Mouse (Mus musculus) forebrain, embryonic 11.5 days (tissue): Measurements from ENCODE around the gene Snrpg. TPM values are rescaled to one million over a fixed set of nuclear protein-coding genes. Genes with fewer than 3 reads are reported as not detected.

Experiments
- ATAC-seq: fragments of 200-750 bp; cut with Nextera tagmentation; replicated peaks from 2 replicates; pipeline ENCODE4 v1.8.0; 2017; ENCODE audit warnings: moderate TSS enrichment; ENCODE audit not compliant: low FRiP score
- DNase-seq: peaks from one replicate; pipeline ENCODE4 v3.0.0-alpha.2; 2017; ENCODE audit warnings: low spot score
- H3K27ac ChIP-seq: fragments of 300-500 bp; sonication (generic); 2 replicates; pipeline ENCODE4 v1.5.1; 2014; ENCODE audit warnings: low read depth, low read length
- H3K27me3 ChIP-seq: fragments of 300-500 bp; sonication (generic); 2 replicates; pipeline ENCODE4 v1.6.1; 2014; ENCODE audit warnings: mild to moderate bottlenecking, low read length, mixed read lengths; ENCODE audit not compliant: control insufficient read depth, insufficient read depth
- H3K36me3 ChIP-seq: fragments of 300-500 bp; sonication (generic); 2 replicates; pipeline ENCODE4 v1.6.1; 2014; ENCODE audit warnings: mild to moderate bottlenecking, low read length, moderate library complexity, mixed read lengths; ENCODE audit not compliant: control insufficient read depth, insufficient read depth
- H3K4me1 ChIP-seq: fragments of 300-500 bp; sonication (generic); replicated peaks from 2 replicates; pipeline ENCODE4 v1.6.1; 2014; ENCODE audit warnings: low read length, mixed read lengths; ENCODE audit not compliant: control insufficient read depth, insufficient read depth
- H3K4me2 ChIP-seq: fragments of 300-500 bp; sonication (generic); 2 replicates; pipeline ENCODE4 v1.6.1; 2014; ENCODE audit warnings: low read depth, mild to moderate bottlenecking, low read length, moderate library complexity, mixed read lengths; ENCODE audit not compliant: severe bottlenecking
- H3K4me3 ChIP-seq: fragments of 300-500 bp; sonication (generic); 2 replicates; pipeline ENCODE4 v1.5.1; 2014; ENCODE audit warnings: low read depth, low read length
- H3K9ac ChIP-seq: fragments of 300-500 bp; sonication (generic); 2 replicates; pipeline ENCODE4 v1.6.1; 2014; ENCODE audit warnings: low read length
- H3K9me3 ChIP-seq: fragments of 300-500 bp; sonication (generic); 2 replicates; pipeline ENCODE4 v1.6.1; 2016; ENCODE audit warnings: low read length, mixed read lengths; ENCODE audit not compliant: control insufficient read depth
- WGBS: fragments of 180-500 bp; shearing (Covaris S2); extraction: QIAGEN DNeasy Blood & Tissue Kit; methylation state at CpG from one replicate; pipeline ENCODE4 v1.1.7; 2014; 5-methylcytosine and 5-hydroxymethylcytosine counted together
- polyA plus RNA-seq: library from polyadenylated mRNA; unstranded; fragments of >200 nt; fragmentation: Nextera tagmentation; extraction: Ambion mirVana; gene quantifications from 2 replicates; pipeline ENCODE4 v1.2.1, GENCODE M21; 2014

The Snrpg gene
- polyA plus RNA-seq, 1 experiment from 2014 or later: 792 TPM

GRCm38 (mm10) chr6:86404100-86404861, 33.2 kb downstream of the Snrpg start, which contains the start of gene Tia1:
Gene Tia1, plus strand, starts transcription at chr6:86404219.
- WGBS: under 1% methylated on average over 62 of the region's 62 CpGs
- Histone ChIP-seq H3K4me2 (peak within 1 kb of the TSS; percentile 75), H3K4me3 (peak within 1 kb of the TSS; percentile 82), H3K9me3 (no peaks in the 10 kb centered on the region), H3K36me3 (no peaks in the 10 kb centered on the region), H3K27me3 (no peaks in the 10 kb centered on the region), H3K27ac (peak within 1 kb of the TSS; percentile 100), H3K9ac (peak within 1 kb of the TSS; percentile 100), H3K4me1 (no peaks in the 10 kb centered on the region; the same call in 1 of the 2 replicates)
- DNase-seq: peak; percentile 99
- ATAC-seq: peak; percentile 97

- no peaks in the 10 kb centered on the region for H3K36me3 ChIP-seq
- WGBS: under 1% methylated on average over 11 of the region's 11 CpGs
- peak overlapping the region; percentile 82 for H3K4me3 ChIP-seq
- H3K4me2 ChIP-seq: peak overlapping the region; percentile 75
- ATAC-seq (no peak), DNase-seq (no peak)
- peak overlapping the region; percentile 100 for H3K27ac ChIP-seq
- H3K27me3 ChIP-seq: no peaks in the 10 kb centered on the region
- H3K9ac ChIP-seq: peak overlapping the region; percentile 100
- no peaks in the 10 kb centered on the region for H3K9me3 ChIP-seq
- H3K4me1 ChIP-seq: no peaks in the 10 kb centered on the region; the same call in 1 of the 2 replicates
Measured at GRCm38 (mm10) chr6:86404996-86405395, 33.9 kb downstream of the Snrpg start.

- Histone ChIP-seq H3K4me1 (no peaks in the 10 kb centered on the region; the same call in 1 of the 2 replicates), H3K36me3 (no peaks in the 10 kb centered on the region), H3K9ac (no peak overlapping the region; the same call in 1 of the 2 replicates), H3K27me3 (no peaks in the 10 kb centered on the region), H3K4me2 (peak overlapping the region; percentile 75), H3K27ac (no peak overlapping the region), H3K4me3 (peak overlapping the region; percentile 82; the same call in 1 of the 2 replicates), H3K9me3 (no peaks in the 10 kb centered on the region)
- DNase-seq (no peak), ATAC-seq (no peak)
Measured at GRCm38 (mm10) chr6:86406306-86406705, 35.2 kb downstream of the Snrpg start.

DNA sequence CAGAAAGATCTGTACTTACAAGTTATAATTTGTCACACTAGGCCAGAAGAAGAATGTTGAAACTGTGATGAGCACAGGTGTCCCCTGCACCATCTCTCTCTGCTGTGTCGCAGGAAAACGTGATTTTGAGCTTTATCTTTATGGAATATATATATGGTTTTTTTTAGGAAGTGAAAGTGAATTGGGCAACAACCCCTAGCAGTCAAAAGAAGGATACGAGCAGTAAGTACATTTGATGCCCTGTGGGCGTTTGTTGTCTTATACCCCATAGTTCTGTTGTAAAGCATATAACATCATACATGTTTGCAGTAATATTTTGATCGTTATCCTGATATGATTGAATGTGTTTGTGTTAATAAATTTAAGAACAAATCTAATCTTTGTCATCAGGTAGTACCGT, 47.6 kb downstream of the Snrpg start:
- no peak for DNase-seq
- H3K27ac ChIP-seq: no peak overlapping the region
- H3K4me1 ChIP-seq: no peaks in the 10 kb centered on the region
- ATAC-seq: no peak
- H3K4me3 ChIP-seq: no peak overlapping the region
- no peaks in the 10 kb centered on the region for H3K27me3 ChIP-seq
- 91% methylated on average over 6 of the region's 6 CpGs for WGBS
- H3K4me2 ChIP-seq: no peak overlapping the region
- no peaks in the 10 kb centered on the region for H3K9me3 ChIP-seq
- no peak overlapping the region for H3K9ac ChIP-seq
- peaks cover 33% of the 10 kb centered on the region for H3K36me3 ChIP-seq

GRCm38 (mm10) chr6:86419239-86419638, 48.1 kb downstream of the Snrpg start:
- no peak for DNase-seq
- no peak for ATAC-seq

GRCm38 (mm10) chr6:86420491-86420890, 49.4 kb downstream of the Snrpg start:
- WGBS: 72% methylated on average over 6 of the region's 6 CpGs

More at GRCm38 (mm10) chr6:86419239-86419638, 48.1 kb downstream of the Snrpg start:
- no peaks in the 10 kb centered on the region for H3K4me1 ChIP-seq
- no peaks in the 10 kb centered on the region for H3K9me3 ChIP-seq
- H3K27me3 ChIP-seq: no peaks in the 10 kb centered on the region
- WGBS: 89% methylated on average over 3 of the region's 3 CpGs
- no peak overlapping the region for H3K4me2 ChIP-seq
- peaks cover 33% of the 10 kb centered on the region for H3K36me3 ChIP-seq
- H3K4me3 ChIP-seq: no peak overlapping the region
- H3K9ac ChIP-seq: no peak overlapping the region
- no peak overlapping the region for H3K27ac ChIP-seq

GRCm38 (mm10) chr6:86426358-86426757, 55.3 kb downstream of the Snrpg start, which contains the start of gene Gm44790:
Gene Gm44790, plus strand, starts transcription at chr6:86426658.
- Histone ChIP-seq H3K9me3 (no peaks in the 10 kb centered on the region), H3K4me1 (no peaks in the 10 kb centered on the region), H3K36me3 (peaks cover 19% of the 10 kb centered on the region), H3K27me3 (no peaks in the 10 kb centered on the region), H3K27ac (no peak within 1 kb of the TSS), H3K4me2 (no peak within 1 kb of the TSS), H3K9ac (no peak within 1 kb of the TSS), H3K4me3 (no peak within 1 kb of the TSS)
- no peak for ATAC-seq
- 90% methylated on average over 1 of the region's 1 CpGs for WGBS
- DNase-seq: no peak

More at GRCm38 (mm10) chr6:86420491-86420890, 49.4 kb downstream of the Snrpg start:
- Histone ChIP-seq H3K27me3 (no peaks in the 10 kb centered on the region), H3K9me3 (no peaks in the 10 kb centered on the region), H3K27ac (no peak overlapping the region), H3K36me3 (peaks cover 33% of the 10 kb centered on the region), H3K4me2 (no peak overlapping the region), H3K4me1 (no peaks in the 10 kb centered on the region), H3K9ac (no peak overlapping the region), H3K4me3 (no peak overlapping the region)
- DNase-seq: no peak
- no peak for ATAC-seq
